Mouse (Mus musculus) liver, embryonic 12.5 days (tissue): ENCODE results near the gene Thbs4. TPM values are rescaled to one million over a fixed set of nuclear protein-coding genes. Genes with fewer than 3 reads are reported as not detected.

Experiments
- ATAC-seq: fragments of 200-750 bp; cut with Nextera tagmentation; 2 replicates; pipeline ENCODE4 v1.8.0; 2017; ENCODE audit warnings: moderate number of reproducible peaks, mild to moderate bottlenecking, moderate library complexity
- H3K27ac ChIP-seq: fragments of 300-500 bp; sonication (generic); 2 replicates; pipeline ENCODE4 v1.5.1; 2016; ENCODE audit warnings: mild to moderate bottlenecking
- H3K27me3 ChIP-seq: fragments of 300-500 bp; sonication (generic); replicated peaks from 2 replicates; pipeline ENCODE4 v1.6.1; 2016; ENCODE audit warnings: mild to moderate bottlenecking, moderate library complexity
- H3K36me3 ChIP-seq: fragments of 300-500 bp; sonication (generic); 2 replicates; pipeline ENCODE4 v1.6.1; 2016; ENCODE audit warnings: mild to moderate bottlenecking, moderate library complexity
- H3K4me1 ChIP-seq: fragments of 300-500 bp; sonication (generic); 2 replicates; pipeline ENCODE4 v1.6.1; 2016
- H3K4me2 ChIP-seq: fragments of 300-500 bp; sonication (generic); 2 replicates; pipeline ENCODE4 v1.6.1; 2016; ENCODE audit warnings: mild to moderate bottlenecking, moderate library complexity
- H3K4me3 ChIP-seq: fragments of 300-500 bp; sonication (generic); 2 replicates; pipeline ENCODE4 v1.5.1; 2016; ENCODE audit warnings: mild to moderate bottlenecking, moderate library complexity
- H3K9ac ChIP-seq: fragments of 300-500 bp; sonication (generic); 2 replicates; pipeline ENCODE4 v1.6.1; 2016; ENCODE audit warnings: mild to moderate bottlenecking, moderate library complexity
- H3K9me3 ChIP-seq: fragments of 300-500 bp; sonication (generic); replicated peaks from 2 replicates; pipeline ENCODE4 v1.6.1; 2016; ENCODE audit warnings: mild to moderate bottlenecking, moderate library complexity
- WGBS: fragments of 180-500 bp; shearing (Covaris S2); methylation state at CpG from one replicate; pipeline ENCODE4 v1.1.7; 2016; ENCODE audit not compliant: insufficient replicate concordance; 5-methylcytosine and 5-hydroxymethylcytosine counted together
- polyA plus RNA-seq: library from polyadenylated mRNA; unstranded; fragments of >200 nt; fragmentation: Nextera tagmentation; extraction: Ambion mirVana; gene quantifications from 2 replicates; pipeline ENCODE4 v1.2.1, GENCODE M21; 2016

Thbs4 gene
- polyA plus RNA-seq, 1 experiment from 2014 or later: 0.13 TPM

DNA sequence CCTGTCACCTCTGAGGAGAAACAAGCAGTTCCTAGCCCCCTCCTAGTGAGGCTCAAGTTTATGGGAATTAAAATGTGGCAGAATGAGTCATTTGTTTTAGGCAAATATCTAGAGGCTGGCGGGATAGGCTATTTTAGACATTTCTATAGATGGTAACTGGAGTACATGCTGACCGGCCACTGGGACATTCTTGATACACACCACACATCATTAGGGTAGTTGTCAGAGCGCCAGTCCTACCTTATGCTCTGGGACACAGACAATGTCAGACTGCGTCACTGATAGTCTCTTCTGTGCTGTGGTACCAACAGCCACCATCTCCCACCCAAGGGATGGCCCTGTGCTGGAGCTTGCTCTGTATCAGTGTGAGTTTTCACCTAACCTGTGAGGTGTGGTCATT, 35.5 kb downstream of the Thbs4 start:
- H3K36me3 ChIP-seq: no peaks in the 10 kb centered on the region
- H3K27me3 ChIP-seq: peaks cover 10% of the 10 kb centered on the region; the same call in 1 of the 2 replicates
- no peak overlapping the region for H3K4me3 ChIP-seq
- WGBS: 72% methylated on average over 4 of the region's 4 CpGs
- no peaks in the 10 kb centered on the region for H3K4me1 ChIP-seq
- no peaks in the 10 kb centered on the region for H3K9me3 ChIP-seq
- no peak overlapping the region for H3K27ac ChIP-seq
- no peak overlapping the region for H3K9ac ChIP-seq
- no peak for ATAC-seq
- H3K4me2 ChIP-seq: no peak overlapping the region

DNA sequence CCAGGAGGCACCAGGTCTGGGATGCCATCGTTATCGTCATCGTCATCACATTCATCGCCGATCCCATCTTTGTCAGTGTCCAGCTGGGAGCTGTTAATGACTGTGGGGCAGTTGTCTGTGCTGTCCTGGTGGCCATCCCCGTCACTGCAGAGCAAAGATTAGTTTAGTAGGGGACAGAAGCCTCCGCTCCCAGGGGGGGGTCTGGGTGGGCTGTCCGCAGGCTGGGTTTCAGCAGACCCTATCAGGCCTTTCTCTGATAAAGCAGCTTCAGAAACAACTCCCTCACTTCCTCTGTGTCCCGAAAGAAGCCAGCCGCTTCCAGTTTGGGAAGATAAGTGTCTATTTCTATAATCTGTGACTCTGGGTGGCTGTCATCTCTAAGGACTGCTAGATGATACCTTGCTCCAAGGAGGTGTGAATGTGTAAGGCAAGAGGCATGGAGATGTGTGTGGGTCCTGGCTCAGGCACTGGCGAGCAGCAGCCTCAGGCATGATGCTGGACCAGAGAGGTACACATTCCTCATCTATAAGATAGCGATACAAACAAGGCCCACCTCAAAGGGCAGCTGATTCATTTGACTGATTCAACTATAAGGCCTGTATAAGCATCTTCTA, 36.5 kb downstream of the Thbs4 start:
- no peak overlapping the region for H3K4me3 ChIP-seq
- no peaks in the 10 kb centered on the region for H3K36me3 ChIP-seq
- H3K4me1 ChIP-seq: no peaks in the 10 kb centered on the region
- no peak overlapping the region for H3K9ac ChIP-seq
- no peak overlapping the region for H3K4me2 ChIP-seq
- no peaks in the 10 kb centered on the region for H3K9me3 ChIP-seq
- no peak for ATAC-seq
- H3K27ac ChIP-seq: no peak overlapping the region
- 41% methylated on average over 12 of the region's 12 CpGs for WGBS
- H3K27me3 ChIP-seq: peaks cover 4% of the 10 kb centered on the region; the same call in 1 of the 2 replicates

DNA sequence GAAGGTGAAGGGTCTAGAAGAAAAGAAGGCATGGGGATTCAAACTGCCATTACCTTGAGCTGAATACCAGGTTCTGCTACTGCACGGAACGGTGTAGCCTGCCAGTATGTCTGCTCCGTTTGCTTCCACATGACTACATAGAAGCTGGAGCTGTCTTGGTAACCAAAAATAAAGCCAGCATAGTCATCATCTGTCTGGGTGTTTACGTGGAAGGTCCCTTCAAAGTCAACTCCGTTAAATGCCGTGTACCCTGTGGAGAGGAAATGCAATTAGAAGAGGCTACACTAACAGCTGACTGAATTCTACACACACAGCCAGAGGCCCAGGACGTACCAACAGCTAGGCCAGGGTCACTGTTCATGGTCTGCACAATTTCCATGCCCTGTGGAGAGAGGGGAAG, 39.6 kb downstream of the Thbs4 start:
- no peak for ATAC-seq
- H3K9me3 ChIP-seq: no peaks in the 10 kb centered on the region
- peaks cover 4% of the 10 kb centered on the region; the same call in 1 of the 2 replicates for H3K27me3 ChIP-seq
- no peaks in the 10 kb centered on the region for H3K4me1 ChIP-seq
- H3K9ac ChIP-seq: no peak overlapping the region
- H3K27ac ChIP-seq: no peak overlapping the region
- H3K4me2 ChIP-seq: no peak overlapping the region
- WGBS: 70% methylated on average over 7 of the region's 7 CpGs
- no peak overlapping the region for H3K4me3 ChIP-seq
- no peaks in the 10 kb centered on the region for H3K36me3 ChIP-seq

DNA sequence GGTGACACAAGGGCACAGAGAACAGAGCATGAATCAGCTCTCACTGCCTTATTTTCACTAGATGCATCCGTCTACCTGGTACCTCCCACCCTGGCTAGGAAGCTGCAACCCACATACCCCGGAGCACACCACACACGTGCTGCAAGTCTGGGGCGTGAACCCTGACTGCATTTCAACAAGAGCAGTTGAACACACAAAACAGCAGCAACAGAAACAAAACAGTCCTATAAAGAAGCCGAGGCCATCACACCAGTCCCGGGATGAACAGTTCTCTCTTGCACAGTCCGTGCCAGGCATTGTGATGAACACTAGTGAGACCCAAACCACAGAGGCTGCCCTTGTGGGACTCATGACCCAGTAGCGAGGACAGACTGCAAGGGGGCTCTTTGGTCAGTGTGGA, 40.9 kb downstream of the Thbs4 start:
- H3K4me3 ChIP-seq: no peak overlapping the region
- H3K36me3 ChIP-seq: no peaks in the 10 kb centered on the region
- no peak overlapping the region for H3K27ac ChIP-seq
- H3K27me3 ChIP-seq: peaks cover 7% of the 10 kb centered on the region; the same call in 1 of the 2 replicates
- no peak overlapping the region for H3K9ac ChIP-seq
- no peaks in the 10 kb centered on the region for H3K4me1 ChIP-seq
- no peak for ATAC-seq
- H3K9me3 ChIP-seq: no peaks in the 10 kb centered on the region
- H3K4me2 ChIP-seq: no peak overlapping the region
- WGBS: 66% methylated on average over 8 of the region's 8 CpGs

DNA sequence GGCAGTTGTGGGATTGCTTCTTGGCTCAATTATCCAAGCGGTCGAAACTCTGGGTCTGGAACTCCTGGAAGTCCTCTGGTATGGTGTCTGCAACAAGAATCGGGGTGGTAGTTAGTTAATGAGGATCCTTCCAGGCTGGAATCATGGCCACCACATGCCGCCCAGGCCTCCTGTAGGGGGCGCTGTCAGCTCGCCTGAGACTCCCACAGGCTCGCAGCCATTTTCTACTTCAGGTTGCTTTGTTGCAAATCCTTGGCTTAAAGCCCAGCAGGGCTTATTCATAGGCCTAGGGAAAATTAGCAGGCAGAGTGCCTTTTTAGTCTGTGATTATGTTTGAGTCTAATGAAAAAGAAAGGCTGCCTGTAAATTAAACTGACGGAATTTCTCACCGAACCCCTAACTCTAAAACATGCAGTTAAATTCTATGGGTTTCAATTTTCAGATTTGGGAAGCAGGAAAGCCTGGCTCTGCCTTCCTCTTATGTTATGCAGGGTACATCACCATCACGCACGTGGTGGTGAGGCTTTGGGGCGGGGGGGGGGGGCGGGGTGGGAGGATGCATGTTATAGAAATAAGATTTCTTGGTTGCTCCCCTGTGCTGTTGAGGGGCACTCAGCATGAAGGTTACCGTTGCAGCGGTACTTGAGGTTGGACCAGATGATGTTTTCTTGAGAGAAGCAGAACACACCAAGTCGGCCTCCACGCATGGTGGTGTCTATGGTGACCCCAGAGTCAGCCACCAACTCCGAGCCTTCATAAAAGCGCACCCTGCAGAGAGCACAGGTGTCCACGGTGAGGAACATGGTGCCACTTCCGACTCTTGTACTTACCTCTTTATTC, 42.7 kb downstream of the Thbs4 start:
- Histone ChIP-seq H3K4me1 (no peaks in the 10 kb centered on the region), H3K9me3 (no peaks in the 10 kb centered on the region), H3K9ac (no peak overlapping the region), H3K4me2 (no peak overlapping the region), H3K4me3 (no peak overlapping the region), H3K27ac (no peak overlapping the region), H3K36me3 (no peaks in the 10 kb centered on the region), H3K27me3 (0 out of 2 replicates have a peak, but pooled peaks cover 7% of the 10 kb centered on the region)
- WGBS: 67% methylated on average over 21 of the region's 21 CpGs
- no peak for ATAC-seq

DNA sequence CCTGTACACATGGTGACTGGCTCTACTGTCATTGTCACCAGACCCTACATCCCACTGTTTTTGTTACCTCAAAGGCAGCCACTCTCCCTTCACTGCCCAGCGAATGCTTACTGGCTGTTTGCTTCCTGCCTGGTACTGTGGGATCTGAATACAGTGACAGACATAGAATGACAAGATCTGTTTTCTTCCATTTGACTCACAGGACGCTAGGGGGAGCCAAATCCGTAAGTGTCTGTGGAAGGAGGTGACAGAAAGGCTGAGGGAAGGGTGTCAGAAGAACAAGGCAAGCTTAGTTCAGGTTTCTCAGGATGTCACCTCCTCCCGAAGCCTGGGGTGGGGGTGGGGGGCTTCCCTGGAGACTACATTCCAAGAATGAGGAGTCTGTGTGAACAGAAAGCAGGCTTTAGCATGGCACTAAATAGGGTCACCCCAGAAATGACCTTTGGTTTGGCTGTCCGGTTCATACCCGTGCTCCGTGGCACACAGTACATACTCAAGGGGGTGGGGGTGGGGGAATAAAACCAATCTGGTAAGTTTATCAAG, 43.6 kb downstream of the Thbs4 start:
- 26% methylated on average over 7 of the region's 7 CpGs for WGBS
- ATAC-seq: peak; percentile 66
- Histone ChIP-seq H3K27me3 (0 out of 2 replicates have a peak, but pooled peaks cover 7% of the 10 kb centered on the region), H3K4me3 (no peak overlapping the region), H3K9me3 (no peaks in the 10 kb centered on the region), H3K27ac (no peak overlapping the region), H3K9ac (no peak overlapping the region), H3K36me3 (no peaks in the 10 kb centered on the region), H3K4me1 (no peaks in the 10 kb centered on the region), H3K4me2 (peak overlapping the region; percentile 34)

DNA sequence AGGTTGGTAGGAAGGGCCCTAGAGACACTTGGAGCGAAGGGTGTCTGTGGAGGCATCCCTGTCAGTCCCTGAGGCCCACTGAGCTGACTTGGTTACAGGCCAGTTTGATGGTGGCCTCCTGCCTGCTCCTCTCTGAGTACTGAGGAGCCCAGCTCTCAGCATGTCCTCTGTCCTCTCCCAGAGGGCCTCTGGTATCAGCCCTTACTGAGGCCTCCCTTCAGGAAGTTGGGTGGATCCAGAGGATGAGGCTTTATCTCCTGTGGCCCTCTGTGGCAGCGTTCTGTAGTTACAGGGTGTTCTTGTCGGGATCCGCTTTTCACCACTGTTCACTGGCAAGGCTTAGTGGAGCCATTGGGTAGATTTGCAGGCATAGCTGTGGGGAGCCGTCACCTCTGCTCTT, 51.3 kb downstream of the Thbs4 start:
- H3K36me3 ChIP-seq: no peaks in the 10 kb centered on the region
- H3K9ac ChIP-seq: peak overlapping the region; percentile 56
- H3K27me3 ChIP-seq: no peaks in the 10 kb centered on the region
- peak overlapping the region; percentile 96 for H3K27ac ChIP-seq
- no peaks in the 10 kb centered on the region for H3K9me3 ChIP-seq
- H3K4me2 ChIP-seq: peak overlapping the region; percentile 65
- peak; percentile 100 for ATAC-seq
- 0 out of 2 replicates have a peak overlapping the region, but pooled peaks have one; percentile 16 for H3K4me3 ChIP-seq
- WGBS: 30% methylated on average over 5 of the region's 5 CpGs
- H3K4me1 ChIP-seq: peaks cover 41% of the 10 kb centered on the region

DNA sequence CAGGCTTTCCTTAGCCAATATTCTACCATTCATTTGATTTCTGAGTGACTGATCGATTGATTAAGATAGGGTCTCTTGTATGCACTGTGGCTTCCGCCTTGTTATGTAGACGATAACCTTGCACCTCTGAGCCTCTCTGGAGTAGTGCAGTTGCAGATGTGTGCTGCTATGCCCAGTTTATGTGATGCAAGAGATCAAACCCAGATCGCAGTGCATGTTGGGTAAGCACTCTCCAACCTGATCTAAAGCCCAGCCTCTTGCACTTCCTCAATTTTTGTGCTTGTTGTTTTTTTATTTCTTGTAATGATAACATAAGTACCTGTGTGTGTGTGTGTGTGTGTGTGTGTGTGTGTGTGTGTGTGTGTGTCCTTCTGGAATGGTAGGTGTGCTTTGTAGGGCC, 51.7 kb downstream of the Thbs4 start:
- no peaks in the 10 kb centered on the region for H3K9me3 ChIP-seq
- H3K4me1 ChIP-seq: peaks cover 41% of the 10 kb centered on the region
- peak overlapping the region; percentile 65 for H3K4me2 ChIP-seq
- no peaks in the 10 kb centered on the region for H3K36me3 ChIP-seq
- H3K27me3 ChIP-seq: no peaks in the 10 kb centered on the region
- peak overlapping the region; percentile 96 for H3K27ac ChIP-seq
- H3K4me3 ChIP-seq: 0 out of 2 replicates have a peak overlapping the region, but pooled peaks have one; percentile 16
- ATAC-seq: peak; percentile 41
- peak overlapping the region; percentile 56 for H3K9ac ChIP-seq
- WGBS: 79% methylated on average over 4 of the region's 4 CpGs

DNA sequence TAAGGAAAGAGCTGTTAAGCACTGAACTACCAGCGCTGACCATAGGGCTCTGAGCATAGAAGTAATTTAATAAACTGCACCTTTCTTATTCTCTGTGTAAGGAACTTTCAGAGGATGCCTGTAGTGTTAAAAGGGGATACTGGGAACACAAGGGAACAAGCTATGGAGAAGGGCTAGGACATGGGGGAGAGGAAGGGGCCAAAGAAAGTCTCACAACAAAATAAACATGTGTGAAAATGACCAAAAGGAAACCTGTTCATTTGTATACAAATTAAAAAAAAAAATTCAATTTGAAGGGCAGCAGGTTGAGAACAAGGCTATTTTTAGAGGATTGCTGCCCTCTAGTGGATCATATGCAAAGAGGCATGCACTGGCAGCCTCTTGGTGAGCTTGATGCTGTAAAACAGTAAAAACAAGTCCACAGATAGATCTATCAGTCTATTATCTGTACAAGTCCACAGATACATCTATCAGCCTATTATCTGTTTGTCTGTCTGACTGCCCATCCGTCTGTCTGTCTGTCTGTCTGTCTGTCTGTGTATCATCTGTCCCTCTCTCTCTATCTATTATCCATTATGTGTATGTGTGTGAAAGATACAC, 53.8 kb downstream of the Thbs4 start:
- ATAC-seq: no peak
- no peaks in the 10 kb centered on the region for H3K9me3 ChIP-seq
- WGBS: 6% methylated on average over 2 of the region's 2 CpGs

DNA sequence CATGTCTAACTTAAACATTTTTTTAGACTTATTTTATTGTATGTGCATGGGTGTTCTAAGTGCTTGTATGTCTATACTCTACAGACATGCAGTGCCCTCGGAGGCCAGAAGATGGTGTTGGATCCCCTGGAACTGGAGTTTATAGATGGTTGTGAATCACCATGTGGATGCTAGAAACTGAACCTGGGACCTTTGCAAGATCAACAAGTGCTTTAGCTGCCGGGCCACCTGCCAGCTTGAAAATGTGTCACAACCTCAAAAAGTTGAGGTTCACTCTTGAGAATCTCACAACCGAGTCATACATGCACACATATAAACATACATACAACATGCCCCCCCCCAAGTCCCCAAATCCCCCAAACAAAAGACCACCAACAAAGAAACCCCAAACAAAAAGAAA, 54.8 kb downstream of the Thbs4 start:
- Histone ChIP-seq H3K27ac (no peak overlapping the region), H3K9me3 (no peaks in the 10 kb centered on the region), H3K4me1 (peaks cover 41% of the 10 kb centered on the region), H3K9ac (no peak overlapping the region), H3K4me2 (no peak overlapping the region), H3K36me3 (no peaks in the 10 kb centered on the region), H3K27me3 (no peaks in the 10 kb centered on the region), H3K4me3 (no peak overlapping the region)
- no peak for ATAC-seq
- WGBS: 72% methylated on average over 3 of the region's 3 CpGs

More for the DNA sequence above, 53.8 kb downstream of the Thbs4 start:
- no peak overlapping the region for H3K9ac ChIP-seq
- H3K4me3 ChIP-seq: no peak overlapping the region
- no peak overlapping the region for H3K27ac ChIP-seq
- no peaks in the 10 kb centered on the region for H3K27me3 ChIP-seq
- peaks cover 41% of the 10 kb centered on the region for H3K4me1 ChIP-seq
- H3K36me3 ChIP-seq: no peaks in the 10 kb centered on the region
- H3K4me2 ChIP-seq: no peak overlapping the region

DNA sequence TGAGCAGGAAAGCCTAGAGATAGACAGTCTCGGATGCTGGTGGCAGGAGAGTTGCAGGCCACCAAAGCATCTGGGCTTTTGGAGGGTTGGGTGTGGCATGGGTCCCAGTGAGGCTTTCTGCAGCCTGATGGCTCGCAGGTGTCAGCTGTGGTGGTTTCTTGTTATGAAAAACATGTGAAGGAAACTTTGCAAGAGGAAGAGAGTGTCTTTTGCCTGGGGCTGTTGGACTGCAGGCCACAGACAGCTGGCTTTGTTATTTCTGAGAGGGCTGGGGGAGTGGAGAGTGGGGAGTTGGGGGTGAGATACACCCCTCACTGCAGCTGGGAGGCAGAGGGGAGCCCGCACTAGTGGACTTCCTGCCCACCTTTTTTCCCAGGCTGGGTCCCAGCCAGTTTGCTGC, 55.8 kb downstream of the Thbs4 start:
- H3K9me3 ChIP-seq: no peaks in the 10 kb centered on the region
- no peak overlapping the region for H3K4me2 ChIP-seq
- no peaks in the 10 kb centered on the region for H3K36me3 ChIP-seq
- H3K4me1 ChIP-seq: peaks cover 36% of the 10 kb centered on the region
- peaks cover 6% of the 10 kb centered on the region; the same call in 1 of the 2 replicates for H3K27me3 ChIP-seq
- H3K4me3 ChIP-seq: no peak overlapping the region
- WGBS: 65% methylated on average over 3 of the region's 3 CpGs
- no peak overlapping the region for H3K9ac ChIP-seq
- ATAC-seq: no peak
- H3K27ac ChIP-seq: no peak overlapping the region
